Mouse (Mus musculus) bone marrow macrophage, adult 2 months (primary cell): Measurements from ENCODE around the gene 6030458C11Rik. TPM values are rescaled to one million over a fixed set of nuclear protein-coding genes. Genes with fewer than 3 reads are reported as not detected.

Source experiments
- H3K27ac ChIP-seq: 2 replicates; pipeline ENCODE4 v1.5.1; 2012; ENCODE audit warnings: low read depth, low read length; ENCODE audit not compliant: insufficient read depth
- H3K4me1 ChIP-seq: 2 replicates; pipeline ENCODE4 v1.6.1; 2012; ENCODE audit warnings: low read length; ENCODE audit not compliant: control insufficient read depth, insufficient read depth
- H3K4me3 ChIP-seq: 2 replicates; pipeline ENCODE4 v1.5.1; 2012; ENCODE audit warnings: mild to moderate bottlenecking, low read length, moderate library complexity; ENCODE audit not compliant: insufficient read depth
- CTCF ChIP-seq: IDR thresholded peaks from 2 replicates; pipeline ENCODE4 v1.5.1; 2012; ENCODE audit warnings: low read depth, mild to moderate bottlenecking, low read length, moderate library complexity
- POLR2A ChIP-seq: IDR thresholded peaks from 2 replicates; pipeline ENCODE4 v1.6.1; 2012; ENCODE audit warnings: mild to moderate bottlenecking, low read depth, low read length, borderline replicate concordance
- polyA plus RNA-seq: library from polyadenylated mRNA; stranded (reverse); fragments of >200 nt; gene quantifications from 2 replicates; pipeline ENCODE4 v1.2.4, GENCODE M21; 2012; ENCODE audit not compliant: missing spikeins, insufficient read depth, insufficient read length

The 6030458C11Rik gene
- polyA plus RNA-seq, 1 experiment, result 18.6 TPM

DNA sequence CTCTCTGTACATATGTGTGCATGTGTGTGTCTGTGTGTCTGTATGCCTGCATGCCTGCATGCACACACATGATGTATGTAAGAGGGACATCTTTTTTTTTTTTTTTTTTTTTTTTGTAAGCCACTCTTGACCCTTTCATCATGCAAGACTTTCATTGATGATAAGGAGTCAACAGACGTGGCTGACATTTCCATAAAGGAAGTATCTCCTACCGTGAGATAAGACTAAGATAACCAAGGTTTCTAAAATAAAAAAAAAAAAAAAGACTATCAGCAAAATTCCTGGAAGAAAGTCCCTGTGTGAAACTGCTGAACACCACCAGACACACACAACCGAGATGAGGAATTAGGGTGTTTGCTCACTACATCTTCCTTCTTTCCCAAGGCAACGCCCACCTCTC lies 57.6 kb downstream of the 6030458C11Rik start:
- no peak overlapping the region for H3K27ac ChIP-seq
- no peak for TF ChIP-seq POLR2A
- no peak for TF ChIP-seq CTCF
- no peak overlapping the region for H3K4me3 ChIP-seq
- no peaks in the 10 kb centered on the region for H3K4me1 ChIP-seq

GRCm38 (mm10) chr15:12763147-12763546 lies 61.3 kb downstream of the 6030458C11Rik start:
- no peaks in the 10 kb centered on the region for H3K4me1 ChIP-seq
- no peak overlapping the region for H3K4me3 ChIP-seq
- TF ChIP-seq CTCF (no peak), POLR2A (no peak)
- H3K27ac ChIP-seq, result no peak overlapping the region

DNA sequence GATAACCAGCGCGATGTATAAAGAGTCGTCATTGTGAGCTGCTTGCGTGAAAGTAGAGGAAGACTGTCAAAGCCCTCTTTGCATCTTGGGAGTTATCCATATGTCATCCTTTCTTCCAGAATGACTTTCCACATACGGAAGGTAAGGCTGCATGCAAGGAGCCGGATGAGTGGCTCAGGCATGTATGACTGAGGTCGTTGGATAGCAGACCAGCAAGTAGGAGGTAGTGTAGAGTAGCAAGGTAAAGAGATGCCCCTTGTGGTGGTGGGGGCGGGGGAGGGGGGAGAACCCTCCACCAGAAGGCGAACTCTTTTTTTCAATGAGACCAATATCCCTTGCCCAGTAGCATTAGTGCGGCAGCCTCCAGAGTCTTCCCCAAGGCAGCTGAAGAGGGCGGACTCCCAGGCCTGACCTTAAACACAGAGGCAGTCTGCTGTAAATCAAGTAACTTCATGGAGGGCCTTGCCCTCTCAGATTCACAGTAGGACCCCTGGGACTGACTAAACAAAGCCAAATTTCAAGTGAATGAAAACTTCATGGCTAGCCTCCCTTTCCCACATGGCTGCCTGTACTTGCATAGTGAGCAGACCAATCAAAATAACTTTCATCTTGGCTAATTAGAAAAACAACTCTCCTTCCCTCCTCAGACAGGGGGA lies 62.1 kb downstream of the 6030458C11Rik start:
- TF ChIP-seq CTCF (no peak), POLR2A (no peak)
- Histone ChIP-seq H3K27ac (no peak overlapping the region), H3K4me1 (no peaks in the 10 kb centered on the region), H3K4me3 (no peak overlapping the region)

- no peak overlapping the region for H3K4me3 ChIP-seq
- TF ChIP-seq POLR2A, result no peak
- no peak overlapping the region for H3K27ac ChIP-seq
- no peaks in the 10 kb centered on the region for H3K4me1 ChIP-seq
Measured at GRCm38 (mm10) chr15:12760747-12761146, 63.7 kb downstream of the 6030458C11Rik start.

DNA sequence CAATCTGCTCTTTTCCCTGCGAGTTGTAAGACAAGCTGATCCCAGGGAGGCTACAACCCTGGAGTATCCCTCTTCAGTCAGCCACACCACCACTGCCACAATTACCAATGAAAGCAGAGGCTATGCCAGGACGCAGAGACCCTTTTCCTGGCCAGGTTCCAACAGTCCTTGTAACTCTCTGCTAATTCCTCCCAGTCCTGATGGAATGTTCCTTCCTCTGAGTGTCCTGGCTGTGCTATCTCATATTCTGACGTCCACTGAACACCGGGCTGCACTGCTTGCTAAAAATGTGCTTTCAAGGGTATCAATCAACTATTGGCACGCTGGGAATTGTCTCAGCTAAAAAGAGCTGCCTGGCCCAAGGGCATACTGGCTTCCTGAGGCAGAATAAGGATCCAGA lies 66.0 kb downstream of the 6030458C11Rik start:
- TF ChIP-seq POLR2A (no peak), CTCF (no peak)

More for the DNA sequence above, 66.0 kb downstream of the 6030458C11Rik start:
- H3K4me1 ChIP-seq, result no peaks in the 10 kb centered on the region
- H3K27ac ChIP-seq, result no peak overlapping the region
- no peak overlapping the region for H3K4me3 ChIP-seq

Other genes starting within 250 kb of the 6030458C11Rik start
- not detected in 2 replicates for gene Pdzd2, start 84.7 kb downstream of the 6030458C11Rik start, polyA plus RNA-seq
- 14.6 and 14.9 TPM in 2 replicates for gene Drosha, start 166 bp upstream of the 6030458C11Rik start, polyA plus RNA-seq